Mouse (Mus musculus) CH12.LX (cell line): ENCODE data around the gene Tbc1d10a.

Experiments
- CTCF ChIP-seq, 2 experiments: IDR thresholded peaks in 1 of 2; conservative IDR thresholded peaks in 1 of 2; 2 replicates each; pipeline ENCODE4 v1.5.1; 2011 to 2012; ENCODE audit warnings: low read depth in 2 of 2, low read length in 2 of 2, improper control_type of control experiment in 1 of 2, inconsistent platforms in 1 of 2, mild to moderate bottlenecking in 1 of 2, moderate library complexity in 1 of 2
- ETS1 ChIP-seq: conservative IDR thresholded peaks from 2 replicates; pipeline ENCODE4 v1.6.1; 2012; ENCODE audit warnings: low read depth, mild to moderate bottlenecking, inconsistent platforms, low read length, improper control_type of control experiment, moderate library complexity
- RAD21 ChIP-seq: IDR thresholded peaks from 2 replicates; pipeline ENCODE4 v1.6.1; 2011; ENCODE audit warnings: low read depth, mild to moderate bottlenecking, low read length, improper control_type of control experiment, moderate library complexity
- SMC3 ChIP-seq: IDR thresholded peaks from 2 replicates; pipeline ENCODE4 v1.6.1; 2011; ENCODE audit warnings: low read depth, low read length, improper control_type of control experiment
- ZKSCAN1 ChIP-seq: IDR thresholded peaks from 2 replicates; pipeline ENCODE4 v1.6.1; 2012; ENCODE audit warnings: low read depth, inconsistent platforms, low read length, improper control_type of control experiment, borderline replicate concordance

GRCm38 (mm10) chr11:4205951-4206350 is 19.4 kb downstream of the Tbc1d10a start:
- TF ChIP-seq RAD21 (no peak), ETS1 (no peak), CTCF (conservative IDR thresholded peaks at IDR 0.05 in 1 of 2, IDR thresholded peaks at IDR 0.05 in 1 of 2; ENCODE audit: low read depth in 2 of 2, low read length in 2 of 2) (no peak), ZKSCAN1 (no peak), SMC3 (no peak)
